Mouse (Mus musculus) neural tube, embryonic 11.5 days (tissue): ENCODE measurements at regions not wholly inside any gene's neighbourhood (a gene's known extent, or its start where the extent isn't known, plus 50 kb on each side); places are given as distances from the start of the nearest gene placed in this dataset.

Experiments
- ATAC-seq: fragments of 200-750 bp; cut with Nextera tagmentation; 2 replicates; pipeline ENCODE4 v1.8.0; 2017; ENCODE audit warnings: moderate number of reproducible peaks, mild to moderate bottlenecking, moderate TSS enrichment, moderate library complexity; ENCODE audit not compliant: insufficient read depth, low FRiP score, low TSS enrichment
- DNase-seq: peaks from one replicate; pipeline ENCODE4 v3.0.0-alpha.2; 2015; ENCODE audit warnings: low spot score
- H3K27ac ChIP-seq: fragments of 300-500 bp; sonication (generic); 2 replicates; pipeline ENCODE4 v1.5.1; 2014; ENCODE audit warnings: low read depth, mild to moderate bottlenecking, low read length
- H3K27me3 ChIP-seq: fragments of 300-500 bp; sonication (generic); 2 replicates; pipeline ENCODE4 v1.6.1; 2014; ENCODE audit warnings: mild to moderate bottlenecking, low read length, mixed read lengths; ENCODE audit not compliant: control insufficient read depth, insufficient read depth
- H3K36me3 ChIP-seq: fragments of 300-500 bp; sonication (generic); 2 replicates; pipeline ENCODE4 v1.6.1; 2014; ENCODE audit warnings: mild to moderate bottlenecking, low read length, moderate library complexity, mixed read lengths; ENCODE audit not compliant: control insufficient read depth, insufficient read depth
- H3K4me1 ChIP-seq: fragments of 300-500 bp; sonication (generic); 2 replicates; pipeline ENCODE4 v1.6.1; 2014; ENCODE audit warnings: low read length, mixed read lengths; ENCODE audit not compliant: control insufficient read depth, insufficient read depth
- H3K4me2 ChIP-seq: fragments of 300-500 bp; sonication (generic); 2 replicates; pipeline ENCODE4 v1.6.1; 2014; ENCODE audit warnings: low read depth, mild to moderate bottlenecking, moderate library complexity
- H3K4me3 ChIP-seq: fragments of 300-500 bp; sonication (generic); 2 replicates; pipeline ENCODE4 v1.5.1; 2014; ENCODE audit warnings: low read depth, low read length
- H3K9ac ChIP-seq: fragments of 300-500 bp; sonication (generic); 2 replicates; pipeline ENCODE4 v1.6.1; 2014; ENCODE audit warnings: mild to moderate bottlenecking, low read length
- H3K9me3 ChIP-seq: fragments of 300-500 bp; sonication (generic); 2 replicates; pipeline ENCODE4 v1.6.1; 2016; ENCODE audit warnings: low read length; ENCODE audit not compliant: control insufficient read depth
- WGBS: fragments of 180-500 bp; shearing (Covaris S2); extraction: QIAGEN DNeasy Blood & Tissue Kit; methylation state at CpG from one replicate; pipeline ENCODE4 v1.1.7; 2014; 5-methylcytosine and 5-hydroxymethylcytosine counted together

DNA sequence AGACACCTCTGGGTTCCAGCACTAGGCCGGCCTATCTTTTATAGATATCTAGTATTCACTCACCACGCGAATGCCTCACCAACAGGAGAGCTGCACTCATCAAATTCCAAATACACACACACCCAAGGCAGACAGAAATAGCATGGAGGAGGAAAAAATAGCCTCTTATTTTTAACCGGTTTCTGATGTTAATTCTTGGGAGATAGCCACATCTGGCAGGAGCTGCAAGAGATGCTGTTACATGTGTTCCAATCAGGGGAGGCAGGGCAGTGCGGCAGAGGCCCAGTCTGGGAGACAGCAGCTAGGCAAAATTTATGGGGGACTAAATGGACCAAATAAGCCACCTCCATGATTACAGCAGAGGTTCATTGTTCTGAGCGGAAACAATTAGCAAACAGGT, 419.0 kb upstream of the Kazn start:
- Histone ChIP-seq H3K4me3 (no peak overlapping the region), H3K9ac (no peak overlapping the region), H3K9me3 (no peaks in the 10 kb centered on the region), H3K27ac (no peak overlapping the region), H3K4me2 (no peak overlapping the region), H3K4me1 (no peaks in the 10 kb centered on the region), H3K36me3 (no peaks in the 10 kb centered on the region), H3K27me3 (no peaks in the 10 kb centered on the region)
- DNase-seq, result no peak
- 83% methylated on average over 6 of the region's 6 CpGs for WGBS
- ATAC-seq, result no peak

DNA sequence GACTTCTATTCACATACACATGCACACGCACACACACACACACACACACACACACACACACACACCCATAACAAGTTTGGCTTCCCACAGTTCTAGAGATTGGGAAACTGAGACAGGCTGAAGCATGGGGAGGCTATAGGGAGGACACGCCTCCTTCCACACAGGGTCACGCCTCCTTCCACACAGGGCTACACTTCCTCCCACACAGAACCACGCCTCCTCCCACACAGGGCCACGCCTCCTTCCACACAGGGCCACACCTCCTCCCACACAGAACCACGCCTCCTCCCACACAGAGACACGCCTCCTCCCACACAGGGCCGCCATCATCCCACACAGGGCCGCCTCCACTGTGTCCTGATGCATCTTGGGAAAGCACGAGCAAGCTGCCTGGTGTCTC, 401.9 kb upstream of the Kazn start:
- DNase-seq (no peak), ATAC-seq (no peak)
- Histone ChIP-seq H3K9ac (no peak overlapping the region), H3K27me3 (no peaks in the 10 kb centered on the region), H3K36me3 (no peaks in the 10 kb centered on the region), H3K27ac (no peak overlapping the region), H3K4me3 (no peak overlapping the region), H3K4me2 (no peak overlapping the region), H3K4me1 (no peaks in the 10 kb centered on the region), H3K9me3 (no peaks in the 10 kb centered on the region)
- WGBS, result 92% methylated on average over 10 of the region's 10 CpGs

DNA sequence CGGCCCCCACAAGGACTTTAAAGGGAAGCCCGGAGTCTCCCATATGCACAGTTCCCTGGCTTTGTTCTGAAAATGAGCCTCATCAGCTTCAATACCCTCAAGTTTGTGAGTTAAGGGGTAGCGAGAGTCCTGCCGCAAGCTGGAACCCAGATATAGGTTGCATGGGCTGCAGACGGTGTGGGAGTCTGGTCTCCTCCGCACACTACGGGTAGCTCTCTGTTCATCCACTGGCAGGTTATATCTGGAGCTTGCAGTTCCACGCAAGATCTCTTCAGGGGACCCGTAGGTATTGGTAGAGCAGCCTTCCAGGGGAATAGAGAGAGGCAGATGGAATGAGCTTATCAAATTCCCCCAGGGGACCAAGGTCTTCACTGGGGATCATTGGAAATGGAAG, 400.1 kb upstream of the Kazn start:
- no peak overlapping the region; the same call in 1 of the 2 replicates for H3K9ac ChIP-seq
- ATAC-seq, result no peak
- 0 out of 2 replicates have a peak overlapping the region, but pooled peaks have one; percentile 0 for H3K4me2 ChIP-seq

GRCm38 (mm10) chr4:142638733-142639339, 399.6 kb upstream of the Kazn start:
- ATAC-seq, result no peak

More for the DNA sequence above, 400.1 kb upstream of the Kazn start:
- Histone ChIP-seq H3K4me1 (no peaks in the 10 kb centered on the region), H3K27me3 (no peaks in the 10 kb centered on the region), H3K36me3 (no peaks in the 10 kb centered on the region), H3K27ac (no peak overlapping the region), H3K4me3 (no peak overlapping the region), H3K9me3 (no peaks in the 10 kb centered on the region)
- no peak for DNase-seq
- WGBS, result 60% methylated on average over 9 of the region's 9 CpGs

DNA sequence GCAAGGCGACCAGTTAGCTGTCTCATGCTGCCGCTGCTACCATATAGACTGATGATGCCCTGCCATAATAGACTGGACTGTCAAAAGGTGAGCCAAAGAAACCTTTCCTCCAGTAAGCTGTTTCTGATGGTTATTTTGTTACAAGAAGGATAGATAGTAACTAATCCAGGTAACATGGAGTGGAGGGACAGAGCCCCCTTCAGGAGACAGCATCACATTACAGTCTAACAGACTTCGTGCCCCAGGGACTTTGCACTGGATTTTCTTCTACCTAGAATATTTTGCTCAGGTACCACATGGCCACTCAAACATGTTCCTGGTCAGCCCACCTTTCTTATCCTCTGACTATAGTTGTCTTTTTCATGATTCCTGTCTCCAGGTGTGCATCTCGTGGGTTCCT, 398.9 kb upstream of the Kazn start:
- Histone ChIP-seq H3K4me2 (no peak overlapping the region), H3K9ac (no peak overlapping the region), H3K27me3 (no peaks in the 10 kb centered on the region), H3K4me1 (no peaks in the 10 kb centered on the region), H3K27ac (no peak overlapping the region), H3K36me3 (no peaks in the 10 kb centered on the region), H3K9me3 (no peaks in the 10 kb centered on the region), H3K4me3 (no peak overlapping the region)
- 91% methylated on average over 4 of the region's 4 CpGs for WGBS
- ATAC-seq, result no peak
- no peak for DNase-seq

More at GRCm38 (mm10) chr4:142638733-142639339, 399.6 kb upstream of the Kazn start:
- Histone ChIP-seq H3K9me3 (no peaks in the 10 kb centered on the region), H3K9ac (peak overlapping the region; percentile 27; the same call in 1 of the 2 replicates), H3K27ac (no peak overlapping the region), H3K4me3 (no peak overlapping the region), H3K27me3 (no peaks in the 10 kb centered on the region), H3K36me3 (no peaks in the 10 kb centered on the region), H3K4me2 (0 out of 2 replicates have a peak overlapping the region, but pooled peaks have one; percentile 0), H3K4me1 (no peaks in the 10 kb centered on the region)
- WGBS, result 25% methylated on average over 13 of the region's 13 CpGs
- DNase-seq, result peak; percentile 30

GRCm38 (mm10) chr4:142634398-142634797, 395.2 kb upstream of the Kazn start:
- WGBS, result 82% methylated on average over 8 of the region's 8 CpGs
- Histone ChIP-seq H3K36me3 (no peaks in the 10 kb centered on the region), H3K9ac (no peak overlapping the region), H3K9me3 (no peaks in the 10 kb centered on the region), H3K4me1 (no peaks in the 10 kb centered on the region), H3K4me3 (no peak overlapping the region), H3K27me3 (no peaks in the 10 kb centered on the region), H3K4me2 (no peak overlapping the region), H3K27ac (no peak overlapping the region)
- DNase-seq (no peak), ATAC-seq (no peak)

GRCm38 (mm10) chr4:142633667-142634350, 394.6 kb upstream of the Kazn start:
- H3K27me3 ChIP-seq, result no peaks in the 10 kb centered on the region
- H3K4me1 ChIP-seq, result no peaks in the 10 kb centered on the region
- ATAC-seq (no peak), DNase-seq (no peak)
- no peaks in the 10 kb centered on the region for H3K9me3 ChIP-seq
- no peak overlapping the region for H3K27ac ChIP-seq
- WGBS, result 83% methylated on average over 13 of the region's 13 CpGs
- H3K4me2 ChIP-seq, result no peak overlapping the region
- no peak overlapping the region for H3K4me3 ChIP-seq
- H3K9ac ChIP-seq, result no peak overlapping the region
- no peaks in the 10 kb centered on the region for H3K36me3 ChIP-seq

- Histone ChIP-seq H3K27me3 (no peaks in the 10 kb centered on the region), H3K36me3 (no peaks in the 10 kb centered on the region), H3K4me2 (no peak overlapping the region), H3K4me3 (no peak overlapping the region), H3K27ac (no peak overlapping the region), H3K9me3 (no peaks in the 10 kb centered on the region), H3K4me1 (peaks cover 5% of the 10 kb centered on the region; the same call in 1 of the 2 replicates), H3K9ac (no peak overlapping the region)
- DNase-seq (no peak), ATAC-seq (no peak)
- 79% methylated on average over 8 of the region's 8 CpGs for WGBS
These were observed 387.4 kb upstream of the Kazn start for GRCm38 (mm10) chr4:142626503-142627194.
